Mouse (Mus musculus): ENCODE measurements around the gene Flot1. TPM values are rescaled to one million over a fixed set of nuclear protein-coding genes. Genes with fewer than 3 reads are reported as not detected.

Flot1 gene
- polyA plus RNA-seq, 1 experiment = 212 TPM

DNA sequence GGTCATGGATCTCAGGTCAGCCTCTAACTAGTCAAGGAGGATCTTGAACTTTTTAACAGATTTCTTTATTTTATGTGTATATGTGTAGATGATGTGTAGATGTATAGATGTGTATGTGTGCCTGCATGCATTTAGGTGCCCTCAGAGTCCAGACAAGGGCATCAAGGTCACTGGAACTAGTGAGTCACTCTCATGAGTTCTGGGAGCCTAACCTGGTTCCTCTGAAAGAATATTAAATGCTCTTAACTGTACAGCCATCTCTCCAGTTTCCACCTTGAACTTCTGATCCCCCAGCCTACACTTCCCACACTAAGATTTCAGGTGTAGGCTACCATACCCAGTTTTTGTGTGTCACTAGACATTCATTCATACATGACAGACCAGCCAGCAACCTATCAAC, 35.5 kb upstream of the Flot1 start:
- Histone ChIP-seq H3K27ac (ENCODE audit: insufficient read depth, low read length) (no peak overlapping the region), H3K4me3 (ENCODE audit: insufficient read depth, low read length) (no peak overlapping the region)
- no peak for TF ChIP-seq CTCF (IDR thresholded peaks at IDR 0.05; ENCODE audit: extremely low read depth, insufficient read depth, low read length)
- no peak for TF ChIP-seq POLR2A (IDR thresholded peaks at IDR 0.05; ENCODE audit: extremely low read depth, insufficient read depth, low read length)

DNA sequence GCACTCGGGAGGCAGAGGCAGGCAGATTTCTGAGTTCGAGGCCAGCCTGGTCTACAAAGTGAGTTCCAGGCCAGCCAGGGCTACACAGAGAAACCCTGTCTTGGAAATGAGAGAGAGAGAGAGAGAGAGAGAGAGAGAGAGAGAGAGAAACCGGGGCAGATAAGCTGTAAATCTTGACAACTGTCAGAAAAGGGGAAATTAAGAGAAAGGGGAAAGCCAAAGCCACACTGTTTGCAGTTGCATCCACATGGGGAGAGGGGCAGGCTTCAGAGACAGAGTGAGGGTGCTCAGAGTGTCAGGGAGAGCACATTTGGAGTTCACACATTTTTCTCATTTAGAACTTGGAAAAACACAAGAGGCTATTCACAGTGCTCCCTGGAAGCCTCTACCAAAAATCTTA, 35.0 kb upstream of the Flot1 start:
- no peak for TF ChIP-seq CTCF (IDR thresholded peaks at IDR 0.05; ENCODE audit: extremely low read depth, insufficient read depth, low read length)
- no peak for TF ChIP-seq POLR2A (IDR thresholded peaks at IDR 0.05; ENCODE audit: extremely low read depth, insufficient read depth, low read length)
- Histone ChIP-seq H3K27ac (ENCODE audit: insufficient read depth, low read length) (no peak overlapping the region), H3K4me3 (ENCODE audit: insufficient read depth, low read length) (no peak overlapping the region)

More for the DNA sequence above, 35.5 kb upstream of the Flot1 start:
- H3K4me1 ChIP-seq (ENCODE audit: control insufficient read depth, insufficient read depth, low read length) = no peaks in the 10 kb centered on the region

DNA sequence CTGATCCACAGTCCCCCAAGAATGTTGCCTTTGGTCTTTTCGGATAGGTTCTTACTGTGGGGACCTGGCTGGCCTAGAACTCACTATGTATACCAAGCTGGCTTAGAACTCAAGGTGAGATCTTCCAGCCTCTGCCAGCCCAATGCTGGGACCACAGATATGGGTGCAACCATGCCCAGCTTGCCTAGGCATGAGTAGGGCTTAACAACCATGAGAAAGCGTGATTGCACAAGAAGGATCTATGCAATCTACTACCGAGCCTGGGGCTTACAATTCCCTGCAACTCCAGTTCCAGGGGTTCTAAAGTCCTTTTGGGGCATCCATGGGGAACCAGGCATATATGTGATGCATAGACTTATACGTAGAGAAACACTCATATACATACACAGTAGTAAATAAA, 32.1 kb upstream of the Flot1 start:
- Histone ChIP-seq H3K27ac (ENCODE audit: insufficient read depth, low read length) (no peak overlapping the region), H3K4me3 (ENCODE audit: insufficient read depth, low read length) (no peak overlapping the region), H3K4me1 (ENCODE audit: control insufficient read depth, insufficient read depth, low read length) (no peaks in the 10 kb centered on the region)
- no peak for TF ChIP-seq POLR2A (IDR thresholded peaks at IDR 0.05; ENCODE audit: extremely low read depth, insufficient read depth, low read length)
- TF ChIP-seq CTCF (IDR thresholded peaks at IDR 0.05; ENCODE audit: extremely low read depth, insufficient read depth, low read length) = no peak

More for the DNA sequence above, 35.0 kb upstream of the Flot1 start:
- H3K4me1 ChIP-seq (ENCODE audit: control insufficient read depth, insufficient read depth, low read length) = no peaks in the 10 kb centered on the region

DNA sequence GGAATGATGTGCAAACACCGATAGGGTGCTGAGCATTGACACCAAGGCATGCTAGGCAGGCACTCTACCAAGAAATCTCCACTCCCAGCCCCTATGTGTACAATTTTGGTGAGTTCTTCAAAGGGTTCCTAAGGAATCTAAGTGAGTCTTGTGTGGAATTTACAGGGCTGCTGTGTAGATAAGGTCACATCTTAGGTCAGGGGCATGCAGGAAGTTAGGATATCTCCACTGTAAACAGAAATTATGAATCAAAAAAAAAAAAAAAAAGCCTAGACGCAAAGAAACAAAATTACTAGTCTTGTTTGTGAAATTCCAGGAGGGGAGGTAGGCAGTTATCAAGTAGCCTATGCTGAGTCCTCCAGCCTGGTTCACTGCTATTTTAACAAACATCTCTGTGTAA, 30.2 kb upstream of the Flot1 start:
- no peak overlapping the region for H3K4me3 ChIP-seq (ENCODE audit: insufficient read depth, low read length)
- H3K4me1 ChIP-seq (ENCODE audit: control insufficient read depth, insufficient read depth, low read length) = no peaks in the 10 kb centered on the region
- no peak overlapping the region for H3K27ac ChIP-seq (ENCODE audit: insufficient read depth, low read length)
- no peak for TF ChIP-seq POLR2A (IDR thresholded peaks at IDR 0.05; ENCODE audit: extremely low read depth, insufficient read depth, low read length)
- TF ChIP-seq CTCF (IDR thresholded peaks at IDR 0.05; ENCODE audit: extremely low read depth, insufficient read depth, low read length) = no peak

GRCm38 (mm10) chr17:35795099-35795498, 27.9 kb upstream of the Flot1 start:
- Histone ChIP-seq H3K4me1 (ENCODE audit: control insufficient read depth, insufficient read depth, low read length) (no peaks in the 10 kb centered on the region), H3K4me3 (ENCODE audit: insufficient read depth, low read length) (no peak overlapping the region), H3K27ac (ENCODE audit: insufficient read depth, low read length) (no peak overlapping the region)
- no peak for TF ChIP-seq POLR2A (IDR thresholded peaks at IDR 0.05; ENCODE audit: extremely low read depth, insufficient read depth, low read length)
- no peak for TF ChIP-seq CTCF (IDR thresholded peaks at IDR 0.05; ENCODE audit: extremely low read depth, insufficient read depth, low read length)

DNA sequence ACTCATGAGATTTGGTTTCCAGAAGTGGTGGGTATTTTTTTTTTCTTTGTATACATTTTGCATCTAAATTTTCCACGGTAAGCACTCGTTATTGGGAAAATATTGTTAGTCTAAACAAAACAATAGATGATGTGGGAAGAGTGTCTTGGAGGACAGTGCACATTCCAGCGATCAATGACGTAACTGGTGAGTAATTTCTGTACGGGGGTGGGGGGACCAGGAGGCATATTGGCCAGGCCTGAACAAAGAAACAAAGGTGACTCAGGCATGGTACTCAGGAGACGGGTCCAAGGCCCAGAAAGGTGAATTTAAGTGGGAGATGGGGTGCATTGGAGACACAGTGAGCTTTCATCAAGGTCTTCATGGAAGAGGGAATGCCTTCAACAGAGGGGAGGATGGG, 27.4 kb upstream of the Flot1 start:
- Histone ChIP-seq H3K27ac (ENCODE audit: insufficient read depth, low read length) (no peak overlapping the region), H3K4me3 (ENCODE audit: insufficient read depth, low read length) (no peak overlapping the region), H3K4me1 (ENCODE audit: control insufficient read depth, insufficient read depth, low read length) (no peaks in the 10 kb centered on the region)
- no peak for TF ChIP-seq POLR2A (IDR thresholded peaks at IDR 0.05; ENCODE audit: extremely low read depth, insufficient read depth, low read length)

DNA sequence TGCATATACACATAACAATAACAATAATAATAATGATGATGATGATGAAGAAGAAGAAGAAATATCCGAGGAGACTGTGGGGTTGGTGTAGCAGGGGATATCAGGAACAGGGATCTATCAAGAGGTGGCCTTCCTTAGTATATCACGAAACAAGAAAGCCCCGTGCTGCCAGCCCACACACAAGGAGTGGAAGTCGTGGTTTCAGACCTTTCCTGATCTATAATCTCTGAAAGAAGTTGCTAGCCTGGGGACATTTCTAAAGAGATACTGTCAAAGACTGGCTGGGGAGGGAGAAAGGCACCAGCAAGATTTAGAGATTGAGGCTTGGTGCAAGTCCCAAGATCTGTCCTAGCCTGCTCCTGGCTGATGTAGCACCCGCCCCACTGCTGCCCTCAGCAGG, 26.2 kb upstream of the Flot1 start:
- H3K27ac ChIP-seq (ENCODE audit: insufficient read depth, low read length) = no peak overlapping the region
- H3K4me1 ChIP-seq (ENCODE audit: control insufficient read depth, insufficient read depth, low read length) = no peaks in the 10 kb centered on the region
- H3K4me3 ChIP-seq (ENCODE audit: insufficient read depth, low read length) = no peak overlapping the region
- TF ChIP-seq CTCF (IDR thresholded peaks at IDR 0.05; ENCODE audit: extremely low read depth, insufficient read depth, low read length) = no peak
- no peak for TF ChIP-seq POLR2A (IDR thresholded peaks at IDR 0.05; ENCODE audit: extremely low read depth, insufficient read depth, low read length)

DNA sequence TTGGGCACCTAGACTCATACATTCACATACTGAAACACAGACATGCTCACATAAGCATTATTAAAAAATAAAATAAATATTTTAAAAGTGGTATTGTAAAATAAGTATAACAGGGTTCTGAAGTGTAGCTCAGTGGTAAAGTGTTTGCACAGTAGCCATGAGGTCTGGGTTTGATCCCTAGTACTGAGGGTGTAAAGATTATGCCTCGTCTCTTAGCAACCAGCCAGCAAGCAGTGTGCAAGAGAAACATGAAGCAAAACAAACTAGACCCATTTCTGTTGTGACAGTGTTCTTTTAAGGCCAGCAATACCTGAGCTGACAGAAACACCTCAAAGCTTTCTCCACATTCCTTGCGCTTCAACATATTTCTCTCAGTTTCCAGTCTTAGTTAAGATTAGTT, 22.1 kb upstream of the Flot1 start:
- TF ChIP-seq CTCF (IDR thresholded peaks at IDR 0.05; ENCODE audit: extremely low read depth, insufficient read depth, low read length) = no peak
- no peak for TF ChIP-seq POLR2A (IDR thresholded peaks at IDR 0.05; ENCODE audit: extremely low read depth, insufficient read depth, low read length)
- Histone ChIP-seq H3K4me1 (ENCODE audit: control insufficient read depth, insufficient read depth, low read length) (no peaks in the 10 kb centered on the region), H3K27ac (ENCODE audit: insufficient read depth, low read length) (no peak overlapping the region)

GRCm38 (mm10) chr17:35803020-35803419, 20.0 kb upstream of the Flot1 start:
- H3K27ac ChIP-seq (ENCODE audit: insufficient read depth, low read length) = no peak overlapping the region
- TF ChIP-seq CTCF (IDR thresholded peaks at IDR 0.05; ENCODE audit: extremely low read depth, insufficient read depth, low read length) (no peak), POLR2A (IDR thresholded peaks at IDR 0.05; ENCODE audit: extremely low read depth, insufficient read depth, low read length) (no peak)
- H3K4me3 ChIP-seq (ENCODE audit: insufficient read depth, low read length) = no peak overlapping the region
- no peaks in the 10 kb centered on the region for H3K4me1 ChIP-seq (ENCODE audit: control insufficient read depth, insufficient read depth, low read length)

More for the DNA sequence above, 22.1 kb upstream of the Flot1 start:
- no peak overlapping the region for H3K4me3 ChIP-seq (ENCODE audit: insufficient read depth, low read length)

DNA sequence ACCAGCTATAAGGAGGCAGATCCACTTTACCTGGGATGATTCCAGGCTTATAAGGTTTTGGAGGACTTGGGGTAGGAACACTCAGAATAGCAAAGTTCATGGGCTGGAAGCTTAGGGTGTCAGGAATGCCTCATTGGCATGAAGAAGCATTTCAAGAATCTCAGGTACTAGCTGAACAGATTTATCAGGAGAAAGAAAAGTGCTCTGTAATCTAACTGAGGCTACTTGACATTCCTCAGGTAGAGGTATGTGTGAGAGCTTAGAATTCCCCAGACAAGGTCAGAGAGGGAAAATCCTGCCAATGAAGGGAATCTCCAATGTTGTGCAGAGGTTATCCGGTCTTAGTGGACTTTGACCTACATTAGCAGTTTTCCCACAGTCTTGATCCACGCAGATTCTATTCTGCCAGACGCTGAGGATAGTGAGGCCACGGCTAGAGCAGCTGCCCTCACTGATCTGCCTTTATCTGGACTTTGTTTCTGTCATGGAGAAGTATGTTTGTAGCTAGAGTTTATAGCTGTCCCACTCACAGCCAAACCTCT, 19.1 kb upstream of the Flot1 start:
- Histone ChIP-seq H3K4me1 (ENCODE audit: control insufficient read depth, insufficient read depth, low read length) (no peaks in the 10 kb centered on the region), H3K27ac (ENCODE audit: insufficient read depth, low read length) (no peak overlapping the region), H3K4me3 (ENCODE audit: insufficient read depth, low read length) (no peak overlapping the region)
- TF ChIP-seq CTCF (IDR thresholded peaks at IDR 0.05; ENCODE audit: extremely low read depth, insufficient read depth, low read length) (no peak), POLR2A (IDR thresholded peaks at IDR 0.05; ENCODE audit: extremely low read depth, insufficient read depth, low read length) (no peak)
